Mouse (Mus musculus) inflammation-experienced regulatory T-cells, adult 6 months (primary cell): ENCODE results near the gene Gm3685. TPM values are rescaled to one million over a fixed set of nuclear protein-coding genes. Genes with fewer than 3 reads are reported as not detected.
"Not testable (repeated sequence)": the region's sequence is repeated elsewhere in the genome, so short reads cannot be mapped to it uniquely, and the experiment has no call there.

Experiments
- ATAC-seq: one replicate; pipeline ENCODE4 v1.8.0; 2017
- polyA plus RNA-seq, 3 experiments: library from polyadenylated mRNA; unstranded; fragments of 100-300 nt; shearing (Covaris generic); gene quantifications; one replicate each; pipeline ENCODE4 v1.2.1; 2017

Gene Gm3685
- not detected for polyA plus RNA-seq

DNA sequence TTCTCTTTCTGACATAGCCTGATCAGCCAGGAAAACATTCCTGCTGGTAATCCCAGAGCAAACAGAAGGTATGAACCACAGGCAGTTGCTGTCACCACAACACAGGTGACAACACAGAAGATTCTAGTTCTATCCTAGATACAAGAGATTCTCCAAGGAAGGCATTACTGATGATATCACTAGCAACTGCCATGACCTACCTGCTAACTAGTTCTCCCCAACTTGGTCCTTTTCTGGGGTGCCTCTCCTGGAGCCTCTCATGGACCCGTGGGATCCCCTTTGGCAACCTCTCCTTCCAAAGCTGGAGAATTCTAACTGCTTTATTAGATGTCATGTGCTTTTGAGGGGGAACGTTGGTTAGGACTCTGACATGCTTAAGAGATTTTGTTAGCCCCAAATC is at the start of gene Gm3685:
Gene Gm3685 (minus strand): TSS at position 101 of the 400 bp plus-strand sequence.
- ATAC-seq: not testable (repeated sequence)

- not testable (repeated sequence) for ATAC-seq
Observed at GRCm38 (mm10) chr14:7026781-7027749, 17.7 kb downstream of the Gm3685 start, which contains the start of gene Gm10406. Gene Gm10406 (minus strand): TSS chr14:7027449.

- ATAC-seq: not testable (repeated sequence)
Observed at GRCm38 (mm10) chr14:7026274-7026673, 18.5 kb downstream of the Gm3685 start.

Other genes starting within 250 kb of the Gm3685 start
- gene Gm3642, start 204.7 kb downstream of the Gm3685 start, polyA plus RNA-seq: not detected
- gene Gm3667, start 155.0 kb downstream of the Gm3685 start, polyA plus RNA-seq: 10 to 100 TPM in 2 of 3 experiments, 1 to 10 TPM in 1; 2.6 to 24.3 (median 12.6) TPM
- not detected for gene Gm6356, start 71.2 kb downstream of the Gm3685 start, polyA plus RNA-seq
- gene Gm10406, start 17.5 kb downstream of the Gm3685 start, polyA plus RNA-seq: 1 to 10 TPM in 2 of 3 experiments, under 1 TPM in 1; 0.55 to 5.6 (median 1.4) TPM
- gene Gm3696, start 55.7 kb upstream of the Gm3685 start, polyA plus RNA-seq: 1 to 10 TPM; 1.2 to 9.6 (median 4.9) TPM
- not detected for gene Gm6676, start 80.4 kb upstream of the Gm3685 start, polyA plus RNA-seq
- gene Gm3512, start 129.6 kb upstream of the Gm3685 start, polyA plus RNA-seq: 10 to 100 TPM in 2 of 3 experiments, 1 to 10 TPM in 1; 2.8 to 14.6 (median 11.4) TPM
- gene Gm16434, start 149.6 kb upstream of the Gm3685 start, polyA plus RNA-seq: not detected
- not detected for gene Gm3727, start 219.7 kb upstream of the Gm3685 start, polyA plus RNA-seq